Mouse (Mus musculus) ovary, postnatal 36 days (tissue): ENCODE data around the gene Dscaml1.

Experiments used
- DNase-seq: peaks from one replicate; pipeline ENCODE4 v3.0.0; 2022; ENCODE audit warnings: low spot score, mixed read lengths

Dscaml1 gene

GRCm38 (mm10) chr9:45457200-45457599 lies 30.8 kb downstream of the Dscaml1 start:
- no peak for DNase-seq

GRCm38 (mm10) chr9:45458363-45458762 lies 31.9 kb downstream of the Dscaml1 start:
- no peak for DNase-seq

- DNase-seq, result no peak
Observed at GRCm38 (mm10) chr9:45465396-45466019, 39.1 kb downstream of the Dscaml1 start.

GRCm38 (mm10) chr9:45468235-45468634 lies 41.8 kb downstream of the Dscaml1 start:
- DNase-seq, result no peak

- no peak for DNase-seq
Observed at GRCm38 (mm10) chr9:45470746-45471471, 44.5 kb downstream of the Dscaml1 start.

GRCm38 (mm10) chr9:45471691-45472090 lies 45.3 kb downstream of the Dscaml1 start:
- no peak for DNase-seq

- no peak for DNase-seq
Observed at GRCm38 (mm10) chr9:45474874-45475273, 48.4 kb downstream of the Dscaml1 start.

- DNase-seq, result no peak
Observed at GRCm38 (mm10) chr9:45480936-45481335, 54.5 kb downstream of the Dscaml1 start.

- DNase-seq, result no peak
Observed at GRCm38 (mm10) chr9:45486665-45487074, 60.2 kb downstream of the Dscaml1 start.

- no peak for DNase-seq
Observed at GRCm38 (mm10) chr9:45487179-45487801, 60.9 kb downstream of the Dscaml1 start.

- no peak for DNase-seq
Observed at GRCm38 (mm10) chr9:45490899-45491298, 64.5 kb downstream of the Dscaml1 start.

GRCm38 (mm10) chr9:45494889-45495288 lies 68.5 kb downstream of the Dscaml1 start:
- DNase-seq, result no peak

GRCm38 (mm10) chr9:45496340-45496739 lies 69.9 kb downstream of the Dscaml1 start:
- no peak for DNase-seq

GRCm38 (mm10) chr9:45496944-45497343 lies 70.5 kb downstream of the Dscaml1 start:
- no peak for DNase-seq

GRCm38 (mm10) chr9:45499267-45499666 lies 72.8 kb downstream of the Dscaml1 start:
- no peak for DNase-seq

GRCm38 (mm10) chr9:45500071-45500595 lies 73.7 kb downstream of the Dscaml1 start:
- no peak for DNase-seq

- DNase-seq, result no peak
Observed at GRCm38 (mm10) chr9:45501295-45501927, 75.0 kb downstream of the Dscaml1 start.

- DNase-seq, result no peak
Observed at GRCm38 (mm10) chr9:45501963-45502641, 75.7 kb downstream of the Dscaml1 start.

- DNase-seq, result no peak
Observed at GRCm38 (mm10) chr9:45504977-45505376, 78.5 kb downstream of the Dscaml1 start.

GRCm38 (mm10) chr9:45505487-45505939 lies 79.1 kb downstream of the Dscaml1 start:
- DNase-seq, result no peak

GRCm38 (mm10) chr9:45507482-45507881 lies 81.1 kb downstream of the Dscaml1 start:
- DNase-seq, result no peak
